Mouse (Mus musculus) spleen, postnatal 10 days (tissue): Measurements from ENCODE around the gene Itga6.
"Not testable (repeated sequence)": the region's sequence is repeated elsewhere in the genome, so short reads cannot be mapped to it uniquely, and the experiment has no call there.

ENCODE experiments used
- DNase-seq, 2 experiments: peaks; one replicate each; pipeline ENCODE4 v3.0.0; 2021 to 2022; ENCODE audit warnings: low spot score in 2 of 2

The Itga6 gene

GRCm38 (mm10) chr2:71891536-71891935 lies 146.1 kb downstream of the Itga6 start:
- no peak for DNase-seq

DNA sequence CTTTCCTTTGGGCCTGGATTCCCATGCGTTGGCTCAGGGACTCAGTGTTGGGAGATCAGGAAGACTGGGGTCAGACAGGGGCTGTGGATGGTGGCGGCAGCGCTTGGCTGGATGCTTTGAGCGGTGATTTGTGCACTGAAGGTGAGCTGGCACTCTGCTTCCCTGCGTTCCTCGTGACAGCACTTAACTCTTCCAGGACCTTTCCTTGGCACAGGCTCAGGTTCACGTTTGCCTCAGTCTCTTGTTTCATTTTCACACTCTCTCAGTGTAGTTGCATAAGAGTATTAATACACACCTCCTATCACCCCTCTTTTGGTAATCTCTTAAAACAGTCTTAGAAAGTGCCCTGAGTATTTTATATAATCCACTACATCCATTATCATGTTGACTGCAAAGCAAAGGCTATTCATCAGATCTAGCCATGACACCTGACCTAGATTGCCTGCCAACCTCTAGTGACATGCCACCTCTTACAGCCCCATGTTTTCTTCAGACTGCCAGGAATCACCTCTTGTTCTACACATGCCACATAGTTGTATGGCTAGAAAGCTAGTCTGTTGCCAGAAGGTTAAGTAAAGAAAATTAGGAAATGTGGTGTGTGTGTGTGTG lies 147.4 kb downstream of the Itga6 start:
- DNase-seq, result no peak

DNA sequence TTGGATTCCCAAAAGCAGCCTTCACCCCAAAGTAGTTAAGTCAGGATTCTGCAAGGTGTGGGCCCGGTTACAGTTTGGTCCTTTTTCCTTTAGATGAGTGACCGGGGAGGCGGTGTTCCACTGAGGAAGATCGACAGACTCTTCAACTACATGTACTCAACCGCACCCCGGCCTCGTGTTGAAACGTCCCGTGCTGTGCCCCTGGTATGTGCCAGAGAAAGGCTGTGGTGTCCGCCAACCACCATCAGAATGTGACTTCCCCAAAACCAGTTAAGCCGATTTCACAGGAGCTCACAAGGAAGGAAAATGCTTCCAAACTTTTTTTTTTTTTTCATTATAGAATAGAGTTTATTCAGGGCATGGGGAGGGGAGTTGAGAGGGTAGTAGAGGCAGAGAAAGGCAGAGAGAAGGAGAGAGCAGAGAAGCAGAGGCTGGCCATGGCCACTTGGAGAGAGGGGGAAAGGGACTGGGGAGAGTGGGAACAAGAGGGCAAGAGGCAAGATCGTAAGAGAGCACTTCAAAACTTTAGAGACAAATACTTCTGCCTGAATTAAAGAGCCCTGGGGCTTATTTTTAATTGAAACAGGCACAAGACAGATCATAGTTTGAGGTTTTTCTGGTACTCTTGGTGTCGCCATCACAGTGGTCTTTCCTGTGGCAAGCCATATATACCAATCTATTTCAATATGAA lies 150.3 kb downstream of the Itga6 start:
- DNase-seq, result no peak

- DNase-seq, result no peak
These were observed 152.0 kb downstream of the Itga6 start for GRCm38 (mm10) chr2:71897420-71897819.

- peak in 1 of 2 experiments; percentile 49 for DNase-seq
These were observed 153.0 kb downstream of the Itga6 start for GRCm38 (mm10) chr2:71898335-71898856.

GRCm38 (mm10) chr2:71899886-71900285 lies 154.5 kb downstream of the Itga6 start:
- no peak for DNase-seq

DNA sequence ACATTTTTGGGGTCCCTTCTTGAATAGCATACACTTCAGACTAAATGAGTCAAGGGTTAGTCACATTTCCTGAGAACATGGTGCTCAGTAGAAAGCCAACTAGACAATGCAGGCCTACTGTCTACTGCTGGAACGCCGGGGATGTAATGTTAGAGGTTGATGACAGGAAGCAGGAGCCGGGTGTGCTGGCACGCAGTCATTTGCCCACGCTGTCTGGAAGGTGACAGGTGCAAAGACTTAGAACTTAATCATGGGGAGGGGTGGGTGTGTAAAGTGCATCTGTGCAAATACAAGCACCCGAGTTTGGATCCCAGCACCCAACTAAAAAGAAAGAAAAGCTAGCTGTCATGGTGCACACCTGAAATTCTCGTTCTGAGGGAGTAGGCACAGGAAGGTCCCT lies 159.7 kb downstream of the Itga6 start:
- no peak for DNase-seq

DNA sequence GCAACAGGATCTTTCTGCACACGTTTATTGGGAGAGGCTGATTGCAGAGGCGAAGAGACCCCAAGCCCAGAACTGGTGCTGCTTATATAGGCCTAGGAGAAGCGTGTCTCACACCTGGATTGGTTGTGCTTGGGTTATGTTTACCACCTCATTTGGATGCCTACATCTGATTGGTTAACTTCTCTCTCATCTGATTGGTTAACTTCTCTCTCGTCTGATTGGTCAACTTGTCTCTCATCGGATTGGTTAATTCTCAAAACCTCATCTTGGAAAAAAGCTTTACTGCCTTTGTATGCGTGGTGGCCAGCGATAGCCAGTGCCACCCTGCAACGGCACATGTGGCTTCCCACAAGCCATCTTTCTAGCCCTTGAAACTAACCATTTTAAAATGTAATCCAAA lies 160.9 kb downstream of the Itga6 start:
- DNase-seq, result not testable (repeated sequence)
